Mouse (Mus musculus): Measurements from ENCODE around the gene Mcur1.

Mcur1 gene

GRCm38 (mm10) chr13:43565346-43565745 is 5.4 kb upstream of the Mcur1 start:
- in situ Hi-C loops (cut with MboI): no loop called here

DNA sequence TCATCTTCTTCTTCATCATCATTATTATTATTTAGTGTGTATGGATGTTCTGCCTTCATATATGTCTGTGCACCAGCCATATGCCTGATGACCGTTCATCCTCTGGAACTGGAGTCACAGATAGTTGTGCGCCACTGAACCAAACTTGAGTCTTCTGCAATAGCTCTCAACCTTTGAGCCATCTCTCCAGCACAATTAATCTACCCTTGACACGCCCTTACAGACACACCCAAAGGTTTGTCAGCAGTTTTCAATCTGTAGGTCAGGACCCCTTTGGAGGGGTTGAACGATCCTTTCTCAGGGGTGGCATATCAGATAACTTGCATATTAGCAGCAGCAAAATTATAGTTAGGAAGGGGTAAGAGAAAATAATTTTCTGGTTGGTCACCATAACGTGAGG is 4.7 kb upstream of the Mcur1 start:
- in situ Hi-C loops (cut with MboI): no loop called here

DNA sequence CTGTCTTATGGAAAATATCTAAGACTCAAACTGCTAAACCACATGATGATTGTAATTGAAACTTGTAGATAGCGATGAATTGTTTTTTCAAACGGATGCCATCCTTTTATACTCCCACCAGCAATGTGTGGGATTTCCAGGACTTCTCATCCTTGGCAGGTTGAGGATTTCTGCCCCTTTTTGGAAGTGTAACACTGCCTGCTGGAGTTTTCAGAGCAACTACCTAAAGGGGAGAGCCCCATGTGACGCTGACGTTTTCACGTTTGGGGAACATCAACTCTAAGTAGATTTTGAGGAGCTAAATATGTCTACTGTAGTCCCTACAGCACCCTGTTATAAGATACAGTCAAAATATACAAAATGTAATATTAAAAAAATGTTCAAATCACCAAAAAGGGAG is 2.7 kb upstream of the Mcur1 start:
- in situ Hi-C loops (cut with MboI): no loop called here

DNA sequence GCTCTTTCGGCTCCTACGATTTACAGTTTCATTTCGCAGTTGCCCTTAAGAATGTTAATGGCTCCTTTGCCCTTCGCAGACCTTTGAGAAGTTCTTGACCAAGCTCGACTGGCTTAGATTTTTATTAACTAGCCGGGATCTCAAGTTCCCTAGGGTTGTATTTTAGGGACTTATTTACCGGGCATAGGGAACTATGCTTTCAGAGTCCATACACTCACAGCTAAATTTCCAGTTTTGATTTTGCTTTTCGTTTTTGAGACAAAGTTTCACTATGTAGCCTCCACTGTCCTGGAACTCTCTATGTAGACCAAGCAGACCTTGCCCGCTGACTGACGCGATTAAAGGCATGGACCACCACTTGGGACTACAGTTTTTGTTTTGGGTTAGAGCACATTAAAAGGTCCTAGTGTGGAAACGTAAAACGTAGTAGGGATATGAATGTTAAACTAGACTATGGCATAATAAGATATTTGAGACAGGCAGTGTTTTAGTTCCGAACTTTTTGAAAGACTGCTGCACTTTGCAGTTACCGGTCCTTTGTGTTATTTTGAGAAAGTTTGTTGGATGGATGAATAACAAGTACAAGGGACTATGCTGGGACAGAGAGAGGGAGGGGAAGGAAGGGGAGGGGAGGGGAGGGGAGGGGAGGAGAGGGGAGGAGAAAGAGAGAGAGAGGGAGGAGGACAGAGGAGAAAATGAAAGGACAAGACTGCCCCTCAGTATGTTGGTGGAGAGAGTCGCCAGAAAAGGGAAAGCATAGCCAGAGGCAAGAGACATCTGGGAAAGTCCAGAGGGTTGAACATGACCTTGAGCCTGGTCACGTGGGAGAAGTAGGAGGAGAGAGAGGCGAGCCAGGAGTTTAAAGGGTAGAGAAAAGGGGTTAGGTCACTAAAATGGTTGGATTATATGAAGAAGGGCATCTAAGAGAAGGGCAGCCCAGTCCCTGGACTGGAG is 744 bp upstream of the Mcur1 start:
- in situ Hi-C loops (cut with MboI): no loop called here

DNA sequence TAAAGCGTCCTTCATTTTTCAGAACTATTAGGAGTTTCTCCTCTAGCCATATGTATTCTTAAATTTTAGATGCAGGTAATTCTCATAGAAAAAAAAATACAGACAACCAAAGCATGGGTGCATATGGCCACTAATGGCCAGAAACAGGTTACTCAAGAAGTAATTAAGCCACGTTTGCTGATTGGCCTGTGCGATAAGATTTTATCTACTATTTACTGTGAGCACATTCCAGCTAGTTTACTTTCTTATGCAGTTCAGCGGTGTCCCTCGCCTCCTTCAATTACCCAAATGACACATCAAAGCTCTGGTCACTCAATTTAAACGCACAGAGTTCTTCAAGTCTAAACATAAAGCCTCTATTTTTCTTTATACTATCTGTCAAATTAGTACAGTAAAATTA is 1.0 kb downstream of the Mcur1 start:
- in situ Hi-C loops (cut with MboI): no loop called here

- in situ Hi-C loops (cut with MboI): no loop called here
Observed at GRCm38 (mm10) chr13:43558357-43558756, 1.6 kb downstream of the Mcur1 start.

DNA sequence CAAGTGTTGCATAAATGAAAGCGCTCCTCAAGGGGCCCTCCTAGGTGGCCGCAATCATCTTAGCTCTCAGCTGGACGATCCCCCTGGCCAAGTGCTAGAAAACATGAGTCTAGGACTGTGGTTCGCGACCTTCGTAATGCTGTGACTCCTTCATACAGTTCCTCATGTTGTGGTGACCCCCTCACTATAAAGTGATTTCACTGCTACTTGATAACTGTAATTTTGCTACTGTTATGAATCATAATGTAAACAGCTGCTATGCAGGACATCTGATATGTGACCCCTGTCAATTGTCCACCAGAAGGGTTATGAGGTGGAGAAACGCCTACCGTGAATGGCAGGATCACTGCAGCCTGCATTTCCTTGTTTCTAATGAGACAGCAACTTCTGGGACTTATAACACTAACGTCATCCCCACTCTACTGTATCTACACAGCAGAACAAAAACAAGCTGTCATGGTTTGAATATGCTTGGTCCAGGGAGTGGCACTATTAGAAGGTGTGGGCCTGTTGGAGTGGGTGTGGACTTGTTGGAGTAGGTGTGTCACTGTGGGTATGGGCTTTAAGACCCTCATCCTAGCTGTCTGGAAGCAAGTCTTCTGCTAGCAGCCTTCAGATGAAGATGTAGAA is 3.0 kb downstream of the Mcur1 start:
- in situ Hi-C loops (cut with MboI): no loop called here

DNA sequence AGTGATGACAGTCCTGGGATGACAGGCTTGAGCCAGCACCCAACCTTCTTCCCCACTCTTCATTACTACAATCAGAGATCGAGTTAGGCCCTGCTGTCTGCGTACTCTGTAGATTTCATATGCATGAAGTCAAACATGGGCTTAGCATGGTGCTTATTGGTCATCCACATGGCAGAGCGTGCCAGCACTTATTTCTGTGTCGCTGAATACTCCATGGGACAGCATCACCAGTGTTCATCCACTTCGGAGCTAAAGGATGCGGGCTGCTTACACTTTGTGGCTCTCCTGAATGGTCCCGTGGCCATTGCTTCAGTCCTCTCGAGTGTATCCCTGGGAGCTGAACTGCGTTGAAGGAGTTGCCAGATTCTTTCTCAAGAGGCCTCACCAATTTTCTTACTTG is 4.7 kb downstream of the Mcur1 start:
- in situ Hi-C loops (cut with MboI): no loop called here

- in situ Hi-C loops (cut with MboI): no loop called here
Observed at GRCm38 (mm10) chr13:43554827-43555226, 5.2 kb downstream of the Mcur1 start.

DNA sequence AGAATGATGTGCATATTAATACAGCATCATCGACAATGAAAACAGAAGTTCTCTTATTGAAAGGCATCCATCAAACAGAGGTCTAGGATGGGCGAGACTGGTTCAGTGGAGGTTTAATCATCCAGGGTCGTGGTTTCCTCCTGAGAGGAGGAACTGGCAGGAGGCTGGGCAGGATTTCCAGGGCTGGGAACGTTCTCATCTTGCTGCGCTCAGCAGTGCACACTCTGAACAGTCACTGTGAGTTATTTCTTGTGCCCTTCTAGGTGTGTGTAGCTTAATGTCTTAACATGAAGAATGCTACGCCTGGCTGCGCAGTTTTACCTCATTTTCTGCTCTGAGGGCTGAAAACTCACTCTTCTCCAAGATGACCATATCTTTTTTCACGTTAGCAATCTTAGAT is 9.3 kb downstream of the Mcur1 start:
- in situ Hi-C loops (cut with MboI): no loop called here

DNA sequence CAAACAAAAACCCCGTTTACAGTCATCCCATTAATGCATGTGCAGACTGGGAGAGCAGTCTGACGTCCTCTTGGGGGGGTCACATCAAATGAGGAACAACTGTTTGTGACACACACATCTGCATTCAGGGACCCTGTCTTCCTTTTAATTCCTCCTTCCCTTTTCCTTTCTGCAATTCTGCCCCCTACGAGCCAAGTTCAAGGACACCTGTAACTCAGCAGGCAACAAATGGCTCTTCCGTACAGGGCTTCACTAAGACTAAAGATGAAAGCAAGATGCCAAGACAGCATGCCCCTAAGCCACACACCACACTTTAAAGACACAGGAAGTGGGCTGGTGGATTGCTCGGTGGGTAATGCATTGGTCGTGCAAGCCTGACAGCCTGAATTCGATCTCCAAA is 10.1 kb downstream of the Mcur1 start:
- in situ Hi-C loops (cut with MboI): no loop called here

DNA sequence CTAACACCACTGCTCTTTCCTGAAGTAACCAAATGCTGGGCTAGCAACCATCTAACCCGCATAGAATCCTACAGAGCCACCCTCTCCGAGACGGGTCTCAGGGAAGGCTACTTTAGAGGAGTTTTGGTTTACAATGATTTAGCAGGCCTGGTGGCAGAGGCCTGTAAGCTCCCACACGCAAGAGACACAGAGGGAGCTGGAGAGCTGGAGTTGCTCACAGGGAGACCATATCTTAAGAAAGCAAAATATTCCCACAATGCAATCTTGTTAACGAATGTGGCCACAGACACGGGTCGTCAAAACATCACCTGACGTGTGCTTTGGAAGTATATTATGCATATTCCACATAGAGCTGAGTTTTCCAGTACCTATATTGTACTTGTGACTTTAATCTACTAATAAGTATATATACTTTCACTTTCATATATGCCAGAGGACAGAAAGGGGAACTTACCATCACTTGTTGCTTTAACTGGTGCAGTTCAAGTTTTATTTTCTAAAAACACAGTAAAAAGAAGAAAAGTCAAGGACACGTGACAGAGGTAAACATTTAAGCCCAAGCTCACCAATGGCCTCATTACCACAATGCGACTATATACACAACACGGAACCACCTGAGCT is 10.8 kb downstream of the Mcur1 start:
- in situ Hi-C loops (cut with MboI): no loop called here

DNA sequence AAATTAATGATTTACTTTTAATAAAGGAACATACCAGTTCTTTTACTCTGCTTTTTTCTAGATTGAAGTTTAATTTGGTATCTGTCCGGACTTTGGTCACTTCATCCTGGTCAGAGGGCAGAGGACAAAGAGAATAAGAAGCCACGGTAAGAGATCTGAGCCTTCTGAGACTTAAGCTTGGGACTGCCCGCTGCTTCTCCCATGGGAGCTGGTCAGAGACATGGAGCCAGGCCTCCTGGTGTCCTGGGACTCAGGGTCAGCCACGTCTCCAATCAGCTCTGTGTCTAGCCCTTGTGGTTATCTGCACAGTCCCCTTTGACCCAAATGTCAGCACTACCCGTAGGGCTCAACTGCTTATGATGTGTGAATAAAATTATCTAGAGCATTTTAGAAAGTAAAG is 11.4 kb downstream of the Mcur1 start:
- in situ Hi-C loops (cut with MboI): no loop called here

GRCm38 (mm10) chr13:43546861-43547260 is 13.1 kb downstream of the Mcur1 start:
- in situ Hi-C loops (cut with MboI): no loop called here

- in situ Hi-C loops (cut with MboI): no loop called here
Observed at GRCm38 (mm10) chr13:43540205-43540815, 19.7 kb downstream of the Mcur1 start.

DNA sequence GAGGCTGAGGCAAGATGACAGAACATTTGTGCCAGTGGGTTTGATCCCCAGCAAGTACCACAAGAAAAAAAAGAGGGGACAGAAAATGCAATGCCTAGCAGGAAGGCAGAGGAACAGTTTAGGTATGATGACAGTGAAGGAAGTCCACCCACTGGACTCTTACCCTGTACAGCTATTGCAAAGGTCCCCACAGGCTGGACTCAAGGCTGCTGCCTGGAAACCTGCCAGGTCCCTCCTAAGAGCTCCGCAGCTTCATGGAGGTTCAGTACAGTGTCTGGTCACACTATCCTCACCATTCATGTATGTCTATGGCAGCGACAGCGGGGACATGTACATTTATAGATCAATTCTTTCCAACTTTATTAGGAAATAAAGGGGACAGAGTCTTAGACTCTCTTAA is 20.6 kb downstream of the Mcur1 start:
- in situ Hi-C loops (cut with MboI): no loop called here

GRCm38 (mm10) chr13:43537854-43538253 is 22.1 kb downstream of the Mcur1 start:
- in situ Hi-C loops (cut with MboI): no loop called here

DNA sequence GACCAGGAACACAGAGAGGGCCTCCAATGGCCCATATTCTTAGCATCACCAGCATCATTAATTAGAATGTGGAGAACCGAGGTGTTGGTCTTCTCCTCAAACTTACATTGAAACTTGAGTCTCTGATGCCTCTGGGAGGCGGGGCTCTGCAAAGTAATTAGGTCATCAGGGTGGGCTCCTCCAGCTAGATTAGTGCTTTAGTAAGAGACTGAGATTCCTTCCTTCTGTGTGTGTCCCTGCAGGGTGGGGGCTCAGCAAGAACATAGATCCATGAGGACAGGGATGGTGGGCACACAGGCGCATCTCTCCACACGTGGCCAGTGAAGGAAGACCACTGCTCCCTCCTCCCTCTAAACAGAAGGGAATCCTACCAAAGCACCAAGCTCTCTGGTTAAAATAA is 26.0 kb downstream of the Mcur1 start:
- in situ Hi-C loops (cut with MboI): no loop called here

DNA sequence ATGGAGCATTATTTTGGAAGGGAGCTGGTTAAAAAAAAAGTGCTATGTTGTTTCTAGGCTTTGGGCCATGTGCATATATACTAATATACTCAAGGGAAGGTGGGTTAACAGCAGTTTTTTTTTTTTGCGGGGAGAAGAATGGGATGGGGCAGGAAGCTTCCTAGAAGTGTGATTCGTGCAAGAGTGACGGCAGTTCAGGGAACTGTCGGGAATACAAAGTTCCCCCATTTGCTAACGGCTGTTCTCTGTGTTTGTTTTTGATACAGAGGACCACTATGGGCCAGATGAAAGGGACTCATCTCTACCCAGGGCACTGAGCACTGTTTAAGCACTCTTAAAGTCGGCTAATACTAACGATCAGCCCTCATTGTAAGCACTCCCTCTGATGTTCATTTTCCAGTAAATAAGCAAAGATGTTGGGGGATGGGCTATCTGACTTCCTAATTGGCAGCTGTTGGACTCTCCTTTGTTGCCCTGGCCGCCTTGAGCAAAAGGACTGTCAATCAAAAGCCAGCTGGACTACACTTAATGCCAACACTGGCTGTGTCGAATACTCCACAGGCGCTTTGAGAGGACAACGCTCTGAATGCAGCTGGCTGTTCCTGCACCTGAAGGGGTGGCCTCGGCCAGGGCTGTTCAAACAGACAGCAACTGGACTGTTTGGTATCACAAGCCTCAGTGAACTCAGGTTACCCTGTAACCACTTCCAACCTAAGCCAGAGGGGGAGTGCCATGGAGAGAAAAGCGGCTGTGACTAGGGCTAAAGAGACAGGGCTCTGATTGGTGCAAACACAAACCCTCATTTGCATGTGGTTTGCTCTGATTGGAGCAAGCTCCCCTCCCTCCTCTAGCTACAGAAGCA is 28.9 kb downstream of the Mcur1 start:
- in situ Hi-C loops (cut with MboI): no loop called here

GRCm38 (mm10) chr13:43530129-43530831 is 29.7 kb downstream of the Mcur1 start:
- in situ Hi-C loops (cut with MboI): no loop called here

DNA sequence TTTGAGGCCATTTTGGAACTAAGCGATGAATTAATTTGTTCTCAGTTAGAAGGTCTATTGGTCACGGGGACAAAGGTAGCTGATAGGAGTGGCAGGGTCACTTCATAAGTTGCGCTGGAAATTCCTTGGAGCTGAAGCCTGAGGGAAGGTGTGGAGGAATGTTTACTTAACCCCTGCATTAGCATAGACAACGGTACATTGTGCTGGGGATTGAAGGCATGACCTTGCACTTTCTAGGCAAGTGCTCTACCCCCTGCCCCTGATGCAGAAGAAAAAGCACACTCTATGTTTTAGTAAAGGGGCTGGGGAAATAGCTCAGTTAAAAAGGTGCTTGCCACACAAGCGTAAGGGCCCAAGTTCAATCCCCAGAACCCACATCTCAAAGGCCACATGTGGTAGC is 33.7 kb downstream of the Mcur1 start:
- in situ Hi-C loops (cut with MboI): no loop called here

Measured in mature B cell (primary cell).